Comparison of ENCODE assay signal across 14 mouse cellular contexts in genomic region chr8:46750000-46750399, GRCm38 (mm10). TPM values are rescaled to one million over a fixed set of nuclear protein-coding genes. Genes with fewer than 3 reads are reported as not detected.
DNase-seq lines count a peak whose midpoint lies in the region; ATAC-seq and TF ChIP-seq lines count a peak whose summit lies in the region.
"Had no signal": no experiment of that assay in that cellular context is flagged by ENCODE, and none has a peak within 500 bp of the region (broad histone marks: within the 10 kb centered on the region; RNA-seq: fewer than 3 reads in every experiment).

No protein-coding gene starts in this region.

- DNase-seq in midbrain, embryonic 11.5 days (ENCODE audit: low spot score, missing footprints), result no peak
- peak; percentile 63 for DNase-seq in cerebellum, adult 9-10 months
- DNase-seq in limb, embryonic 10.5 days (ENCODE audit: low spot score), result no peak
- no peak for DNase-seq in retina, postnatal 1 day
- DNase-seq in frontal cortex, postnatal 25 days (ENCODE audit: low spot score in 2 of 2), result no peak
- DNase-seq: adrenal gland, postnatal 10 days; kidney, adult 9 months had no signal

- no peak overlapping the region for H3K27ac ChIP-seq in intestine, postnatal 0 days (ENCODE audit: low read depth, low read length)
- no peak overlapping the region for H3K27ac ChIP-seq in intestine, embryonic 15.5 days
- H3K27ac ChIP-seq in midbrain, embryonic 16.5 days (ENCODE audit: low read length), result no peak overlapping the region
- no peak overlapping the region for H3K27ac ChIP-seq in midbrain, embryonic 11.5 days (ENCODE audit: low read depth, low read length)
- H3K27ac ChIP-seq in limb, embryonic 10.5 days, result peak overlapping the region; percentile 59; the same call in 1 of the 2 replicates
- H3K27ac ChIP-seq: midbrain, embryonic 12.5 days had no signal

- no peaks in the 10 kb centered on the region for H3K27me3 ChIP-seq in intestine, postnatal 0 days (replicated peaks; ENCODE audit: control insufficient read depth, insufficient read depth, low read length)
- no peaks in the 10 kb centered on the region for H3K27me3 ChIP-seq in intestine, embryonic 15.5 days (replicated peaks)
- H3K27me3 ChIP-seq in midbrain, embryonic 16.5 days (ENCODE audit: control insufficient read depth, insufficient read depth, low read depth, low read length), result no peaks in the 10 kb centered on the region
- no peaks in the 10 kb centered on the region for H3K27me3 ChIP-seq in midbrain, embryonic 11.5 days (ENCODE audit: control insufficient read depth, insufficient read depth, low read length)
- H3K27me3 ChIP-seq in limb, embryonic 10.5 days (ENCODE audit: low read depth, poor library complexity, severe bottlenecking), result no peaks in the 10 kb centered on the region
- H3K27me3 ChIP-seq: midbrain, embryonic 12.5 days had no signal

- peaks cover 7% of the 10 kb centered on the region; the same call in 1 of the 2 replicates for H3K4me1 ChIP-seq in intestine, postnatal 0 days (replicated peaks; ENCODE audit: control insufficient read depth, insufficient read depth, low read length)
- 0 out of 2 replicates have a peak, but pooled peaks cover 5% of the 10 kb centered on the region for H3K4me1 ChIP-seq in intestine, embryonic 15.5 days (replicated peaks)
- H3K4me1 ChIP-seq in midbrain, embryonic 16.5 days (ENCODE audit: control insufficient read depth, insufficient read depth, low read length), result peaks cover 5% of the 10 kb centered on the region; the same call in 1 of the 2 replicates
- H3K4me1 ChIP-seq in midbrain, embryonic 11.5 days (ENCODE audit: control insufficient read depth, insufficient read depth, low read length), result 0 out of 2 replicates have a peak, but pooled peaks cover 5% of the 10 kb centered on the region
- peaks cover 48% of the 10 kb centered on the region for H3K4me1 ChIP-seq in limb, embryonic 10.5 days

- no peaks in the 10 kb centered on the region for H3K36me3 ChIP-seq in intestine, postnatal 0 days (ENCODE audit: control insufficient read depth, insufficient read depth)
- H3K36me3 ChIP-seq in intestine, embryonic 15.5 days, result no peaks in the 10 kb centered on the region
- H3K36me3 ChIP-seq in midbrain, embryonic 16.5 days (ENCODE audit: control insufficient read depth, insufficient read depth, low read length), result no peaks in the 10 kb centered on the region
- H3K36me3 ChIP-seq in midbrain, embryonic 11.5 days (ENCODE audit: control insufficient read depth, insufficient read depth, low read length), result no peaks in the 10 kb centered on the region
- H3K36me3 ChIP-seq in limb, embryonic 10.5 days, result 0 out of 2 replicates have a peak, but pooled peaks cover 4% of the 10 kb centered on the region
- H3K36me3 ChIP-seq: midbrain, embryonic 12.5 days had no signal

- ATAC-seq in intestine, postnatal 0 days, result no peak
- no peak for ATAC-seq in intestine, embryonic 15.5 days
- peak; percentile 32; the same call in 1 of the 2 replicates for ATAC-seq in midbrain, embryonic 16.5 days
- no peak for ATAC-seq in midbrain, embryonic 11.5 days (ENCODE audit: low FRiP score)
- ATAC-seq: CD4-positive, CD25-positive, alpha-beta regulatory T cell, adult 4 months; hindbrain, embryonic 16.5 days had no signal

- no peak for TF ChIP-seq CTCF in intestine, postnatal 0 days (IDR thresholded peaks at IDR 0.05; ENCODE audit: low read depth)

- WGBS in intestine, postnatal 0 days, result 78% methylated on average over 5 of the region's 5 CpGs
- WGBS in intestine, embryonic 15.5 days, result 73% methylated on average over 5 of the region's 5 CpGs
- 56% methylated on average over 5 of the region's 5 CpGs for WGBS in midbrain, embryonic 16.5 days
- 57% methylated on average over 5 of the region's 5 CpGs for WGBS in midbrain, embryonic 11.5 days
- 77% methylated on average over 5 of the region's 5 CpGs for WGBS in limb, embryonic 10.5 days

- 0 out of 2 replicates have a peak overlapping the region, but pooled peaks have one; percentile 4 for H3K4me2 ChIP-seq in intestine, postnatal 0 days (replicated peaks; ENCODE audit: low read depth)
- no peak overlapping the region for H3K4me2 ChIP-seq in intestine, embryonic 15.5 days (replicated peaks)
- no peak overlapping the region for H3K4me2 ChIP-seq in midbrain, embryonic 16.5 days (ENCODE audit: low read length)
- H3K4me2 ChIP-seq in midbrain, embryonic 11.5 days, result no peak overlapping the region
- H3K4me2 ChIP-seq: midbrain, embryonic 12.5 days had no signal

- H3K9ac ChIP-seq in intestine, postnatal 0 days (ENCODE audit: low read depth, low read length), result no peak overlapping the region
- no peak overlapping the region for H3K9ac ChIP-seq in intestine, embryonic 15.5 days
- H3K9ac ChIP-seq in midbrain, embryonic 16.5 days (ENCODE audit: low read depth, low read length), result no peak overlapping the region
- no peak overlapping the region for H3K9ac ChIP-seq in midbrain, embryonic 11.5 days (ENCODE audit: low read length)
- H3K9ac ChIP-seq: midbrain, embryonic 12.5 days had no signal

- no peak overlapping the region for H3K4me3 ChIP-seq in intestine, postnatal 0 days (ENCODE audit: low read depth, low read length)
- no peak overlapping the region for H3K4me3 ChIP-seq in intestine, embryonic 15.5 days (replicated peaks)
- no peak overlapping the region for H3K4me3 ChIP-seq in midbrain, embryonic 16.5 days (ENCODE audit: low read depth, low read length)
- H3K4me3 ChIP-seq in midbrain, embryonic 11.5 days (ENCODE audit: low read depth, low read length), result no peak overlapping the region
- H3K4me3 ChIP-seq in limb, embryonic 10.5 days, result no peak overlapping the region
- H3K4me3 ChIP-seq: midbrain, embryonic 12.5 days; myocyte had no signal

- H3K9me3 ChIP-seq in intestine, postnatal 0 days (ENCODE audit: control insufficient read depth), result no peaks in the 10 kb centered on the region
- H3K9me3 ChIP-seq in intestine, embryonic 15.5 days, result no peaks in the 10 kb centered on the region
- H3K9me3 ChIP-seq in midbrain, embryonic 16.5 days (replicated peaks; ENCODE audit: control insufficient read depth, low read length, poor library complexity, severe bottlenecking), result no peaks in the 10 kb centered on the region
- no peaks in the 10 kb centered on the region for H3K9me3 ChIP-seq in midbrain, embryonic 11.5 days (ENCODE audit: control insufficient read depth, low read length)
- H3K9me3 ChIP-seq in limb, embryonic 10.5 days (replicated peaks), result no peaks in the 10 kb centered on the region
- H3K9me3 ChIP-seq: midbrain, embryonic 12.5 days had no signal

RNA-seq across cellular contexts. Expression of gene Irf2, which starts 10.5 kb away (rescaled TPM):
- 43.3 and 46.2 TPM in 2 replicates for polyA plus RNA-seq in intestine, postnatal 0 days (2015; fragmentation: Nextera tagmentation; extraction: Ambion mirVana)
- 26.6 and 34.7 TPM in 2 replicates for polyA plus RNA-seq in intestine, embryonic 15.5 days (2015; fragmentation: Nextera tagmentation; extraction: Ambion mirVana)
- polyA plus RNA-seq in midbrain, embryonic 16.5 days (2015; fragmentation: Nextera tagmentation; extraction: Ambion mirVana), result 7.2 and 10.3 TPM in 2 replicates
- 9.2 and 11.1 TPM in 2 replicates for polyA plus RNA-seq in midbrain, embryonic 11.5 days (2014; fragmentation: Nextera tagmentation; extraction: Ambion mirVana)
- polyA plus RNA-seq in limb, embryonic 10.5 days (2016; fragmentation: Nextera tagmentation; extraction: Ambion mirVana), result 7.7 and 8.1 TPM in 2 replicates
